Mouse (Mus musculus) neural tube, embryonic 14.5 days (tissue): ENCODE measurements around the gene Ifit2. TPM values are rescaled to one million over a fixed set of nuclear protein-coding genes. Genes with fewer than 3 reads are reported as not detected.

Source experiments
- ATAC-seq: fragments of 200-750 bp; cut with Nextera tagmentation; 2 replicates; pipeline ENCODE4 v1.8.0; 2017; ENCODE audit warnings: low read depth, mild to moderate bottlenecking, moderate TSS enrichment, moderate library complexity
- H3K27ac ChIP-seq: fragments of 300-500 bp; sonication (generic); 2 replicates; pipeline ENCODE4 v1.5.1; 2014; ENCODE audit warnings: low read depth, mild to moderate bottlenecking, control low read depth, low read length, moderate library complexity, mixed read lengths
- H3K27me3 ChIP-seq: fragments of 300-500 bp; sonication (generic); 2 replicates; pipeline ENCODE4 v1.6.1; 2014; ENCODE audit warnings: low read length; ENCODE audit not compliant: control insufficient read depth, insufficient read depth
- H3K36me3 ChIP-seq: fragments of 300-500 bp; sonication (generic); 2 replicates; pipeline ENCODE4 v1.6.1; 2014; ENCODE audit warnings: low read length, mixed read lengths; ENCODE audit not compliant: control insufficient read depth, insufficient read depth
- H3K4me1 ChIP-seq: fragments of 300-500 bp; sonication (generic); 2 replicates; pipeline ENCODE4 v1.6.1; 2014; ENCODE audit warnings: low read length; ENCODE audit not compliant: control insufficient read depth, insufficient read depth
- H3K4me2 ChIP-seq: fragments of 300-500 bp; sonication (generic); 2 replicates; pipeline ENCODE4 v1.6.1; 2014; ENCODE audit warnings: mild to moderate bottlenecking, low read depth, low read length, control low read depth
- H3K4me3 ChIP-seq: fragments of 300-500 bp; sonication (generic); 2 replicates; pipeline ENCODE4 v1.5.1; 2014; ENCODE audit warnings: low read depth, low read length, control low read depth, mixed read lengths
- H3K9ac ChIP-seq: fragments of 300-500 bp; sonication (generic); replicated peaks from 2 replicates; pipeline ENCODE4 v1.6.1; 2014; ENCODE audit warnings: low read depth, mild to moderate bottlenecking, control low read depth, low read length, mixed read lengths
- H3K9me3 ChIP-seq: fragments of 300-500 bp; sonication (generic); 2 replicates; pipeline ENCODE4 v1.6.1; 2016; ENCODE audit warnings: low read length; ENCODE audit not compliant: control insufficient read depth
- WGBS: fragments of 180-500 bp; shearing (Covaris S2); extraction: QIAGEN DNeasy Blood & Tissue Kit; methylation state at CpG from one replicate; pipeline ENCODE4 v1.1.7; 2014; 5-methylcytosine and 5-hydroxymethylcytosine counted together
- polyA plus RNA-seq: library from polyadenylated mRNA; unstranded; fragments of >200 nt; fragmentation: Nextera tagmentation; extraction: Ambion mirVana; gene quantifications from 2 replicates; pipeline ENCODE4 v1.2.1, GENCODE M21; 2014

Ifit2 gene
- 5.8 and 6.8 TPM in 2 replicates for polyA plus RNA-seq

DNA sequence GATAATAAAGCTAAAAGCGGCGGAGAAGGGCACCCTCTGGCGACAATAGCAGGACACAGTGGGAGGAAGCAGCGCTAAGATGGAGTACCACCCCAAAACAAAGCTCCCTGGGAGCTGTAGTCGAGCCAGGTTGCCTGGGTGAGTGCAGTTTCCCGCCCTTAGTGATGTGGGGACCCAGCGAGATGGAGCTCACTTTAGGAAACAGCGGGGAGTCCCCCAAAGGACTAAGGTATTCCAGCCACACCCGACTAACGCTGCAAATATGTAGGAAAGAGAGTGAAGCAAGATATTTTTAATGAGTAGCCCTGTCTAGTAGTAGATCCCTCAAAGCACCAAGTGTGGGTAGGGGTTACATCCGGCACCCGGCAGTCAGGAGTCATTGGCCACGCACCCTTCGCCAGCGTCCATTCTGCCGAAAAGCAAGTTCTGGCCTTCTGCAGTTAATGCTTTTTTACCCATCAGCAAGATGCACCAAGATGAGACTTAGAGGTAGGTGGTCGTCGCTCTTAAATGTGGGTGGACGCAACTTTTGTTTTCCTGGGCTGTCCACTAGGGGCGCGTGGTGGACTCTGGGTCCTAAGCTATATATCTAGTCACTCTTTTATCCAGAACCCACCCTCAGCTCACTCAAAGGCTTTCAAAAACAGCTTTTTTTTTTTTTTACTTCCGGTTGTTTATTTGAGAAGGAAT is at the start of gene Ifit2:
Gene Ifit2 (plus strand): TSS at position 161 of the 690 bp plus-strand sequence.
- H3K4me3 ChIP-seq = peak within 1 kb of the TSS; percentile 40
- peak within 1 kb of the TSS; percentile 25 for H3K9ac ChIP-seq
- H3K4me2 ChIP-seq = peak within 1 kb of the TSS; percentile 73
- no peaks in the 10 kb centered on the region for H3K36me3 ChIP-seq
- no peaks in the 10 kb centered on the region for H3K9me3 ChIP-seq
- no peaks in the 10 kb centered on the region for H3K27me3 ChIP-seq
- peak; percentile 96 for ATAC-seq
- WGBS = 3% methylated on average over 22 of the region's 22 CpGs
- no peaks in the 10 kb centered on the region; the same call in 1 of the 2 replicates for H3K4me1 ChIP-seq
- 0 out of 2 replicates have a peak within 1 kb of the TSS, but pooled peaks have one; percentile 23 for H3K27ac ChIP-seq

DNA sequence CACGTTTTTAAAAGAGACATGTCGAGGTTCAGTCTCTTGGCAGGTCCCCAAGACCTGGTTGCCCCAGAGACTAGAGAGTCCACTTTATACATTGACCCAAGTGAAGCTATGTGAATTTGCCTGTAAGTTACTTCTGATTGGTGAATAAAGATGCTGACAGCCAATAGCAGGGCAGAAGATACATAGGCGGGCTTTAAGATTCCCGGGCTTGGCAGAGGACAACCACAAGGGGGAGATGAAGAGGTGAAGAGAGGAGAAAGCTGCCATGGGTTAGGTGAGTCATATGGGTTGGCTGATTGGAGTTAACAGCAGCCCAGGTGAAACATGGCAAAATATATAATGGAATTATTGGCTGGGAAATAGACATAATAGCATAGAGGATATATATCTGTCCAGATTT is 49.7 kb upstream of the Ifit2 start:
- no peak for ATAC-seq
- Histone ChIP-seq H3K4me2 (no peak overlapping the region), H3K4me1 (no peaks in the 10 kb centered on the region), H3K4me3 (no peak overlapping the region), H3K36me3 (no peaks in the 10 kb centered on the region), H3K27me3 (no peaks in the 10 kb centered on the region), H3K9me3 (no peaks in the 10 kb centered on the region), H3K9ac (no peak overlapping the region), H3K27ac (no peak overlapping the region)
- WGBS = 51% methylated on average over 4 of the region's 4 CpGs

DNA sequence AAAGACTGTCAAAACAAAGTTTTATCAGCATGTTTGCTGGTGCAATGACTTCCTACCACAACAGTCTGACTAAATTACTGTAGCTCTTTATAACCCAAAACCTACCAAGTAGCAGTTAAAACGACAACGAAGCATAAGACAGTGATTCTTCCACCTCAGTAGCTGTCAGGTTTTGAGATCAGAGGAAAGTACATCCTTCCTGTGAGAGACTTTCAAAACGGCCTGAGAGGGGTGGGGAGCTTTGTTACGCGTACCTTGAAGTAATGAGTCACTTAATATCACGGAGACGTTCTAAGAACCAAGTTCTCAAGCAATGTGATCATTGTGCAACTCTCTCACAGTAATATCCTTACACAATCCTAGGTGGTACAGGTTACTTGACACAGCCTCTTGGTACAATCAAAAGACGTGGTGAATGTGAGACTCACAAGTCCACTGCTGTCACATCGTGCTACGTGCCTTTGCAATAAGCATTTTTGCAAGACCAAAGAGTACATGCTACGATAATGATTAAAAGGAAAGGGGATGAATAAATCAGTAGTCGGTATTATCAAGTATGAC is 45.3 kb upstream of the Ifit2 start:
- Histone ChIP-seq H3K36me3 (no peaks in the 10 kb centered on the region), H3K27ac (no peak overlapping the region), H3K9me3 (no peaks in the 10 kb centered on the region), H3K27me3 (no peaks in the 10 kb centered on the region), H3K4me2 (no peak overlapping the region), H3K9ac (no peak overlapping the region), H3K4me3 (no peak overlapping the region), H3K4me1 (no peaks in the 10 kb centered on the region)
- WGBS = 91% methylated on average over 12 of the region's 12 CpGs
- no peak for ATAC-seq

DNA sequence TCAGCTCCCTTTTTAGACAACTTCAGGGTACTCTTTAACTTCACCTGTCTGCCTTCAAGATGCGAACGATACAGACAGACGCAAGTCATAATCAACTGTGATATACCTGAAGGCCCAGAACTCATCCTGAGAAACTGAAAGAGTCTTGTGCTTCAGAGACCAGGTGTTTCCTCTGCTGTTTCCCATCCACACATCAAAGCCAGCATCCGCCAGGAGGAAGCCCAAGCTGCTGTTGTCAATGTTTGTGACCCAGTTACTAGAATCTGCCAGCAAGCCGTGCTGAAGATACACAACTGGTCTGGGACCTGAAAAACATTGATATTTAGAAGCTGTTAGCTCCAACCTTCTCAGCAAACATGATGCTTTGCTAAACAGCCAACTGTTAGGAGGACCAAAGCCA is 39.8 kb upstream of the Ifit2 start:
- 92% methylated on average over 5 of the region's 5 CpGs for WGBS
- H3K27me3 ChIP-seq = no peaks in the 10 kb centered on the region
- H3K27ac ChIP-seq = no peak overlapping the region
- H3K9me3 ChIP-seq = no peaks in the 10 kb centered on the region
- H3K4me3 ChIP-seq = no peak overlapping the region
- H3K4me1 ChIP-seq = no peaks in the 10 kb centered on the region
- no peak overlapping the region for H3K9ac ChIP-seq
- no peaks in the 10 kb centered on the region for H3K36me3 ChIP-seq
- ATAC-seq = no peak
- no peak overlapping the region for H3K4me2 ChIP-seq

DNA sequence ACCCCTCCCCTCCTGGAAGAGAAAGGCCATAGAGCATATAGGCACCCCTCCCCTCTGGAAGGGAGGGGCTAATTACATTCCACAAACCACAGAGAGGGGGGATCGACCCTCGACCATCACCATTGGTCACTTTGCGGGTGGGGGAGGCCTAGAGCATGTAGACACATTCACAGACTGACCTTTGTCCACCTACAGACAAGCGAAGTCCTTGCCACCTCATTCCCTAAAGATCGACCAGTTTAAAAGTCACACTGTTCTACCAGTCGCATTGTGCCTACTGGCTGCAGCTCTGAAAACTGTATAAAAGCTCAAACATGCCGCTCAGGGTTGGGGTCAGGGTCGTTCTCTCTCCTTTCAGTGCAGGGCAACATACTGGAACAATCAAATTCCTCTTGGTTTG is 39.0 kb upstream of the Ifit2 start:
- no peaks in the 10 kb centered on the region for H3K27me3 ChIP-seq
- H3K36me3 ChIP-seq = no peaks in the 10 kb centered on the region
- no peaks in the 10 kb centered on the region for H3K4me1 ChIP-seq
- no peak for ATAC-seq
- H3K27ac ChIP-seq = no peak overlapping the region
- H3K9me3 ChIP-seq = no peaks in the 10 kb centered on the region
- H3K4me3 ChIP-seq = no peak overlapping the region
- no peak overlapping the region for H3K4me2 ChIP-seq
- H3K9ac ChIP-seq = no peak overlapping the region
- WGBS = 72% methylated on average over 8 of the region's 8 CpGs

DNA sequence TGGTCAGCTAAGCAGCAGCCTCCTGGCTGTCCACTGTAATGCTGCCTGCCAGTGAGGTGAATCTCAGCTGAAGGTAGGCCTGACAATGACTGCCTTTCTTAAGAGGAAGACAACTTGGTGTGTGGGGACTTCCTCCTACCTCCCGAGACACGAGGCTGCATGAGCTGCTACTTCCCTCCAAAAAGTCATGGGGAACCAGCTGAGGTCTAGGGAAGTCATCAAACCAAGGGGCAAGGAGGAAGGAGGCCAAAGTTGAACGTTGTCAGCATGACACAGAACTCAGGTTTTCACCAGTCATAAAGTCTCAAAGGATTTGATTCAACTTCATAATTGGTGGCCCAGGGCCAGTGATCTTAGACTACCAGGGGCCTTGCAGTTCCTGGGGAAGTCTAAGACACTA is 34.8 kb upstream of the Ifit2 start:
- no peaks in the 10 kb centered on the region for H3K9me3 ChIP-seq
- H3K27ac ChIP-seq = no peak overlapping the region
- WGBS = 80% methylated on average over 3 of the region's 3 CpGs
- no peak overlapping the region for H3K4me3 ChIP-seq
- ATAC-seq = no peak
- H3K4me1 ChIP-seq = no peaks in the 10 kb centered on the region
- H3K9ac ChIP-seq = no peak overlapping the region
- H3K27me3 ChIP-seq = no peaks in the 10 kb centered on the region
- no peak overlapping the region for H3K4me2 ChIP-seq
- H3K36me3 ChIP-seq = no peaks in the 10 kb centered on the region

DNA sequence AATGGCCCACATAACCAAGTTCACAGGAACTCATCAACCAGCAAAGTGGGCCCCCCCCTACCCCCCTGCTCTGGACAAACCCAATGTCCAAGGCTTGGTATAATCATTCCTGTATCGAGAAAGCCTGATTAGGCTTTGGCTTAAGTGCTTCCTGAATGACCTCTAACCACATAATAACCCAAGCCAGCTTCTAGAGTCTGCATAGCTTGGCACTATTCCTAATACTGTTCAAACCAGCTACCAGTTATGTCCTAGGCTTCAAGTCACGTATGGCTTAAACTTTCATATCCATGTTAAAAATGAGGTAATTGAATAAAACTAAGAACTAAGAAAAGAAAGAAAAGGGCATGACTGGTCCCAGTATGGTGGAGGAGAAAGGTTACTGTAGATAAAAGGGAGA is 34.1 kb upstream of the Ifit2 start:
- H3K4me3 ChIP-seq = no peak overlapping the region
- H3K27ac ChIP-seq = no peak overlapping the region
- H3K36me3 ChIP-seq = no peaks in the 10 kb centered on the region
- no peaks in the 10 kb centered on the region for H3K27me3 ChIP-seq
- H3K9me3 ChIP-seq = no peaks in the 10 kb centered on the region
- WGBS = 100% methylated on average over 2 of the region's 2 CpGs
- H3K4me1 ChIP-seq = no peaks in the 10 kb centered on the region
- ATAC-seq = no peak
- H3K4me2 ChIP-seq = no peak overlapping the region
- no peak overlapping the region for H3K9ac ChIP-seq

DNA sequence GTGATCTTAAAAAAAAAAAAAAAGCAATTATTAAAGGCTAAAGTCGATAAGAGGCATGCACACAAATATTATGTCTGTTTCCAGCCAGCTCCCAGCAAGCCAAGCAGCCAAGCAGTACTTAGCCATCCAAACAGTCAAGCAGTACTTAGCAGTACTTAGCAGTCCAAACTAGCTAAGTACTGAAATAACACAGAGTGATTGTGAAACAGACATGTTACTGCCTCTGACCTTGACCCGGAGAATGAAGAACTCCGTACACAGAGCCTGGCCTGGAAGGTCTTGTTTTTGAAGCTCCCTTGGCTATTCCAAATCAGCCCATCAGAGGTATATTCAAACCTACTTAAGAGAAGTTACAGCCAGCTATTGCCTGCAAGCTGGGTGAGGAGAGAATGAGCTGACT is 33.3 kb upstream of the Ifit2 start:
- ATAC-seq = no peak
- H3K36me3 ChIP-seq = no peaks in the 10 kb centered on the region
- 94% methylated on average over 3 of the region's 3 CpGs for WGBS

DNA sequence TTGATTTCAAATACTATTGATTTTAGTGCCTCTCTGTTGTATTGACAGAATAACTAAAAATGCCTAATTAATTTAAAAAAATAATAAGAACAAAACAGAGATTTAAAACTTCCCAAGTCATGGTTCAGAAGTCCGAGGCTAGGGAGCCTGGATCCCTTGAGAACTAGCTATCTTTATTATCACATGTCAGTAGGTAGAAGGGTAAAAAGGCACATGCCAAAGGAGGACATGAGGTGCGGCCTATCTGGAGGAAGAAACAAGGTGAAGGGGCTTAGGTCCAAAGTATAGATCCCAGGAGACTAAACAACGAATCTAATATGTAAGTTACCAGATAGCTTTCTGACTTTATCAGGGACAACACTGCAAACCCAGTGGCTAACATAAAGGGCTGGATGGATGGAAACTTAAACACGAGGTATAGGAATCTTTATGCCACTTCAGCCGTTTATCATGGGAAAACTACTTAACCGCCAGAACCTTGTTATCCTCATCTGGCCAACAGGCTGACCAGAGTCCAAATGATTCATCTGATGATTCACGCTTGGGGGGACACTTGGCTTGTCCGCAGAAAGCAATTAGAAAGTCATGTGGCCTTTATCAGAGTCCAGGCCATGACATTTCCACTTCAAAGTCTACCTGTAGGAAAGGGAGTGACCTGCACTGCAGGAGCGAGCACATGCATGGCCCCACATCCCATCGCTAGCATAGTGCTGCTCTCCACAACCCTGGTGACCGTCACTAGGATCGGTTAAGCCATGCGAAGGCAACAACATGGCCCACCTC is 32.5 kb upstream of the Ifit2 start:
- Histone ChIP-seq H3K9me3 (no peaks in the 10 kb centered on the region), H3K9ac (no peak overlapping the region), H3K36me3 (no peaks in the 10 kb centered on the region), H3K4me2 (no peak overlapping the region), H3K4me3 (no peak overlapping the region), H3K27me3 (no peaks in the 10 kb centered on the region), H3K4me1 (no peaks in the 10 kb centered on the region), H3K27ac (no peak overlapping the region)
- ATAC-seq = no peak
- WGBS = 93% methylated on average over 13 of the region's 13 CpGs

More for the DNA sequence above, 33.3 kb upstream of the Ifit2 start:
- Histone ChIP-seq H3K4me3 (no peak overlapping the region), H3K27ac (no peak overlapping the region), H3K9me3 (no peaks in the 10 kb centered on the region), H3K4me1 (no peaks in the 10 kb centered on the region), H3K9ac (no peak overlapping the region), H3K4me2 (no peak overlapping the region), H3K27me3 (no peaks in the 10 kb centered on the region)
